Mouse (Mus musculus) large intestine, adult 2 months (tissue): ENCODE data around the gene Usf2. TPM values are rescaled to one million over a fixed set of nuclear protein-coding genes. Genes with fewer than 3 reads are reported as not detected.
"Not testable (repeated sequence)": the region's sequence is repeated elsewhere in the genome, so short reads cannot be mapped to it uniquely, and the experiment has no call there.

ENCODE experiments used
- DNase-seq: peaks from one replicate; pipeline ENCODE4 v3.0.0-alpha.2; 2012; ENCODE audit warnings: low read depth, low spot score
- WGBS: fragments of 180-500 bp; shearing (Covaris S2); methylation state at CpG from one replicate; pipeline ENCODE4 v1.1.7; 2018; 5-methylcytosine and 5-hydroxymethylcytosine counted together
- polyA plus RNA-seq: library from polyadenylated mRNA; depleted of rRNA; stranded (reverse); fragments of >200 nt; gene quantifications from 2 replicates; pipeline ENCODE4 v1.2.3, GENCODE M21; 2012

Gene Usf2
- polyA plus RNA-seq, 1 experiment = 55.1 TPM

DNA sequence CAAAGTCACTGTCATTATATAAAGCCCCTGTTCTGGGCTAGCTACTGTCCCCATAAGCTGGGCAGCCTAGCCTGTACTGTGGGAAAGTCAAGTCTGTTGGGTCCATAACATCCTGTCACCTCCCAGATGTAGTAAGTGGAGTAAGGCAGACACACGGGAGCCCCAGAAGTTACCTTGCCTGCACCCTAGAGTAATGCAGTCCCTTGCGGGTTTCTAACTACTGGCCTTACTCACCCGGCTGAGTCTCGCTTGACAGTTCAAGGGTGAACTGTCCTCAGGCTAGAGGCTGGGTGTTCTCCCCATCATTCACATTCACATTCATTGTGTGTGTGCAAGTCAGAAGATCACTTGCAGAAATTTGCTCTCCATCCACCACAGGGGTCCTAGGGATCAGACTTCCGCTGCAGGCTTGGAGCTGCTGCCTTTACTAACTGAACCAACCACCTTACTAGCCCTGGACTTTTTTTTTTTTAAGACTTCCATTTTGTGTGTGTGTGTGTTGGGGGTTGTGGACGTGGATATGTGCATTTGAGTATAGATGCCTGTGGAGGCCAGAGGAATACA lies 3.3 kb upstream of the Usf2 start:
- no peak for DNase-seq
- WGBS = 91% methylated on average over 6 of the region's 6 CpGs

DNA sequence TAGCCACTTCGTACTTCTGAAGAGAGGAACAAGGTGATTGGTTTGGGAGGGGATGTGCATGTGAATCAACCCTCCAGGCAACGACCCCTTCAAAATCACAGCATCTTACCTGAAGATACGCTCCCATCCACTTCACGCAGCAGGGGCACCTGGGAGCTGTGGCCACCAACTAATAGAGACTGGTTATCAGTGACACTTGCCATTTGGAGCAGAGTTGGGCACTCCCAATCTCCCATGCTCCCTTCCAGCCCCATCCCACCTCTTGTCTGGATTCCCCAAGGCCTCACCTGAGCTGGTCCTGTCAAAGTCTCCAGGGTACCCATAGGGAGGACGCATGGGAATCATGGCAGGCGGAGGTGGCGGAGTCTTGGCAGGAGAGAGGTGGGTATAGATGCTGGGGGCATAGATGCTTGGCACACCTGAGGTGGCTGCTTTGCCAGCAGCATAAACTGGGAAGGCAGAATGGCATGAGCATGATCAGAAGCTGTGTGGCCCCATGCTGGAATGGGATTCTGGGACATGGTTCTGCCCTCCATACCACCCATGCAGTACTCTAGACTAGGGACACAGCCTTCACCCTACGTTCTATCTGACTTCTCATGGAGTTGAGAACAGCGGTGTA lies 2.4 kb upstream of the Usf2 start:
- no peak for DNase-seq
- WGBS = 95% methylated on average over 9 of the region's 9 CpGs

DNA sequence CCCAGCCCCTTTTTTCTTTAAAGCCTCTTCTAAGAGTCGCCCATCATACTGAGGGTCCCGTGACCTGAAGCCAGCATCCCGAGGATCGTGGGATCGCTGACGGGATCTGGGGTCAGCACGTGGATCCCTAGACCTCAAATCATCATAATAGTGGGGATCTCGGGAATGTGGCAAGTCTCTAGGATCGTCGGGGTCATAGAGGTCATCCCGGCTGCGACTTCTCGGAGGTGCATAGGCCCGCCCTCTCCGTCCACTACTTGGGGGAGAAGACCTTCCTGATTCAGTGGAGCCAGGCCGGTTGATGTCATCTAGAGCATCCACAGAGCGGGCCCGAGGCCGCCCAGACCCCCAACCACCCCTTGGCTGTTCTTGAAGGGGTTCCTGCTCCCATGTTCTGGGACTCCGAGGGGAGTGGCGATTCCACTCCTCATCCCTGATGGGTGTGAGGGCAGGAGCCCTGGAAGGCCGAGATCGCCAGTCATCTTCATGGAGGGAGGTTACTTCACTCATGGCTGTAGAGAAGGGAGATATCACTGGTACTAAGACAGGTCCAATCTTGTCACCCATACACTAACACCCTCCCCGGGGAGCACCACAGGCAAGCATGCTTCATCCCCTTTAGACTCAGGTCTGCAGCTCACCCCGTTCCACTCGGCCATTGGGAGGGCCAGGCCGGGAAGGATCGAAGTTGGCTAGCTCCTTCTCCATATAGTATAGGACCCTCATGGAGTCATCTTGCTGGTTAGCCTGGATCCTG lies 1.7 kb upstream of the Usf2 start:
- no peak for DNase-seq
- 75% methylated on average over 28 of the region's 28 CpGs for WGBS

DNA sequence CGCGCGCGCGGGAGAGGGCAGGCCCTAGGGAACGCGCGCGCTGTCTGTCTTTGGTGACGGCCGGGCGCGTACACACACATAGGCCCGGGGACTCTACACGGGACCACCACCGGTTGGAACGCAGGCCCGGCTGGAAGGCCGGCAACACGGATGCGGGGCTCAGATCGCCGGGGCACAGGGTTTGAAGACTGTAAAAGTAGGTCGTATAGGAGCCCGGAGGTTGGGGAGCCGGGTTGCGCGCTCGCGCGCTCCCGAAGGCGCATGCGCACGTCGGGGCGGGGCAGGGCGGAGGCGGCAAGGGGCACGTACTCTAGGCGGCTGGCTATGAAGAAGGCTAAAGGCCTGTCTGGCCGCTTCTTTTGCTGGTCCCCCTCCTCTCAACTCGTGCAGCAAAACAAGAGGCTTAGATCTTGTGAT lies 772 bp upstream of the Usf2 start:
- WGBS = under 1% methylated on average over 43 of the region's 43 CpGs
- DNase-seq = peak; percentile 70

DNA sequence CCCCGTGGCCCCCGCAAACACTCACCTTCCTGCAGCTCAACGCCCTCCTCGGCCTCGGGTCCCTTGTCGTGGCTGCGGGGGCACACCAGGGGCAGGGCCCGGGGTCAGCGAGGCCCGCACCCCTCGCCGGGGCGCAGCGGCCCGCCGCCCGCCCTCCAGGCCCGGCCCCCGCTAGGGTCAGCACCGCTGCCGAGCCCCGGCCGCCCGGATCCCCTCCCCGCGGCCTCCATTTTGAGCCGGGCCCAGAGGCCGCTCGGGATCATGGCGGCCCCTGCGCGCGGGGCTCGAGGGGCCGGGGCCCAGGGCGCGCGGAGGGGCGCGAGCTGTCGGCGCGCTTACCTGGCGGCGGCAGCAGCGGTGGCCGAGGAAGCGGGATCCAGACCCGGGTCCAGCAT lies 249 bp downstream of the Usf2 start:
- DNase-seq = no peak
- 1% methylated on average over 36 of the region's 49 CpGs for WGBS

DNA sequence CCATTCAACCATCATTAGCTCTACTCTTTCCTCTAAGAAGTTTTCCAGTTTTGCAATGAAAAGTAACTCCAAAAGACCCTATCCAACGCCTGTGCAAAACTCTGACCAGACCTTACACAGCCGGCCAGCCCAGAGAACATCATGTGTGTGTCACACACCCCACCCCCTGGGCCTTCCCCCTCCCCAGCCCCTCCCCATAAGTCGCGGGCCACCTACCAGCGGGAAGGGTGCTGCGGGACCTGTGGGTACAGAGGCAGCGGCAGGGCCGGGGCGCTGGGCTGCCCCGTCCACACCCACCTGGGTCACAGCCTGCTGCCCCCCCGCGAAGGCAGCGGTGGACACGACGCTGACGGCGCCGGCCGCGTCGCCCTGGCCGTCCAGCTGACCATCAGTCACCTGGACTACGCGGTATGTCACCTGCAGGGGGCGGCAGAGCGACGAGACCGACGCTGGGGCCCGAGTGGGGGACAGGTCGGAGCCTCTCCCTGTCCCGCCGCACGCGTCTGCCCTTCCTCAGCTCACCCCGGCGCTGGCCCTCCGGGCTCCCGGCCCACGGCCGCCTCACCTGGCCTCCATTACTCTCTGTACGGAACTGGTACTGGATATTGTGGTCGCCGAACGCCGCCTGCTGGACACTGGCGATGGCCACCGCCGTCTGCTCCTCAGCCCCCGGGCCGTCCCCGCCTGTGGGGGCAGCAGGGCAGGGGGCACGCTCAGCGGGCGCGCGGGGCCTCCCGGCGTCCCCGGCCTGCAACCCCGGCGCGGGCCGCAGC lies 833 bp downstream of the Usf2 start:
- under 1% methylated on average over 64 of the region's 64 CpGs for WGBS
- DNase-seq = no peak

DNA sequence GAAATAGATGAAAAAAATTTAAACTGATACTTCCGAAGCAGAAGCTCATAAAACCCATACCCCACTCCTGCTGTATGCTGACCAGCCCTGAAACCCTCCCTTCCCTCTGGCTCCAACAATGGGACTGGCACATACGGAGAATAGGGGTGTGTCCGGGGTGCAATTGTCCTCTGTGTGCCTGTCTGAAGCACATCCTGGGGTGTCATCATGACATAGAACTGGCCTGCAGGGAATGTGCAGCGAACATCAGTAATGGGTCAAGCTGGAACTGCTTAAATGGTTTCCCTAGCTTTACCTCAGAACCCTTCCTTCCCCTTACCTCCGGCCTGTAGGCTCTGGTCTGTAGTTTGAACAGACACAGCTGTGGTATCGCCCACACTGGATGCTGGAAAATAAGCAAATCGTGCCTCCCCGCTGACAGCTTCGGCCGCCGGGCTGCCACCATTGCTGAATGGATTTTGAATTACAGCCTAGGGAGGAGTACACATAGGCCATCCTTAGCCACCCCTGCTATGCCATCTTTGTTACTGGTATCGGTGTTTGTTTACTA lies 1.6 kb downstream of the Usf2 start:
- no peak for DNase-seq
- 74% methylated on average over 12 of the region's 12 CpGs for WGBS

DNA sequence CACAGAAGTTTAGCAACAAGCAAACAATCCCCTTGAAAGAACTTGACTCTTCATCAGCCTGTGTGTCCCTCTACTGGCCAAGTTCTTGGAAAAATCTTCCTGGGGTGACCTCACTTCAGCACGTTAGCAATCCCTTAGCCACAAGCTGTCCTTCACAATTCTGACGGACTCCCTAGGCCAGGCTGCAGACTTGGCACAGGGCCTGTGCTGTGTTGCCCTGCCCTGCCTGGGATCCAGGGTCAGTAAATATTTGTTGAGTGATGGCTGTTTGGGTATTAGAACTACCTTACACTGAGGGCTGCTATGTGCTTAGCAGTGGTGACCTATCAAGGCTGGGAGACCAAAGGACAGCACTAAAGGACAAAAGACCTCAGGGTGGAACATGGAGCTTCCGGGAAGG lies 2.6 kb downstream of the Usf2 start:
- WGBS = 42% methylated on average over 3 of the region's 3 CpGs
- DNase-seq = no peak

DNA sequence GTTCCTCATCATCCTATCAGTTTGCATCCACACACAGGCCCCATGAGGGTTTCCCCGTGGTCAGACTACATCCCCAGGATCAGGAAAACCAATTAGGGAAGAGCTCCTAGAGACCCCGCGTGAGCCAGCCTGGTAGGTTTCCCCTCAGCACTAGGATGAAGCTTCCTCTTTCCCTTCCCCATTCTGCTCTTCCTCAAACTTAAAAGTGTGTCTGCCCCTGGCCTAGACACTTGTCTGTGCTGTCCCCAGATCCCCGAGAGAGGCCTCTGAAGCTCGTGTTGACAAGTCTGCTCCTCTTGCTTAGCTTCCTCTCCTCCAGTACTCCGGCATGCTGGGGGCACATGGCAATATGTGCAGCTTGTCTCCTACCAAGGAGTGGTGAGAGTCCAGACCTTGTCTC lies 3.1 kb downstream of the Usf2 start:
- DNase-seq = no peak
- 83% methylated on average over 6 of the region's 6 CpGs for WGBS

DNA sequence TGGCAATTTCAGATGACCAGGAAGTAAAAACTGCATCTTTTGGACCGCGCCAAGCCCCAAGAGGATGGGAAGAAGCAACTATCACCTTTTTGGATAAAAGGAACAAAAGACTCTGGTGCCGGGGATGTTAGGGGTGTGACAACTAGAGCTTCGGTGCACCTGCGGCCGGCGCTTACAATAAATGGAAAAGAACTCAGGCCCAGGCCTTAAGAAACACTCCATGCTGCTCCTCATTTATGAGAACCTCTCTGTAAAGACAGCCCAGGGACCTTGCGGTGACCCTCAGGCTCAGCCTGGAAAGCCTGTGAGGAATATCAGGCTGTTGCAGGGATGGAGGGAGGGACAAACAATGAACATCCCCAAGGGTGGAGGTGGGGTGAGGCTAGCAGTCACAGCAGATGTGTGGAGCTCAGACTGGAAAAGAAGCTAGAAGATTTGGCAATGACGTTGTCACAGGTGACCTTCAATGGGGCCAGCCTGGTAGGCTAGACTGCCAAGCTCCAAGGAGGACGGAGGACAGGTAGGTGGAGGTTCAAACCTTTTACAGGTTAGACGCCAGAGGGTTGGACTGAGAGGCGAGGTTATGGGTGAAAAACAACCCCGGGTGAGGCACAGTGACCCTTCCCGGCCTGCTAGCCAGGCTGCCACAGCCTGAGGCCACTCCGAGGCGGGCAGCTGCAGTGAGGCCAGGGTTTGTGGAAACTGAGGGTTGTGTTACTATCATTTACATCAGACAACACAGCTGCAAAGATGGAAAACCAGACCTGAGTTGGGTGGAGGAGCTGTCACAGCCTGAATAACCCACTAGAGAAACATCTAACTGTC lies 4.0 kb downstream of the Usf2 start:
- 95% methylated on average over 16 of the region's 16 CpGs for WGBS
- DNase-seq = no peak

DNA sequence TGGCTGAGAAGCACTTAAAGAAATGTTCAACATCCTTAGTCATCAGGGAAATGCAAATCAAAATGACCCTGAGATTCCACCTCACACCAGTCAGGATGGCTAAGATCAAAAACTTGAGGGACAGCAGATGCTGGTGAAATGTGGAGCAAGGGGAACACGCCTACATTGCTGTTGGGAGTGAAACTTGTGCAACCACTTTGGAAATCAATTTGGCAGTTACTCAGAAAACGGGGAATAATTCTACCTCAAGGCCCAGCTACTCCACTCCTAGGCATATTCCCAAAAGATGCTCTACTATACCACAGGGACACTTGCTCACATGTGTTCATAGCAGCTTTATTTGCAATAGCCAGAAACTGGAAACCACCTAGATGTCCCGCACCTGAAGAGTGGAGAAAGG lies 6.7 kb downstream of the Usf2 start:
- DNase-seq = not testable (repeated sequence)
- WGBS = 80% methylated on average over 3 of the region's 3 CpGs

DNA sequence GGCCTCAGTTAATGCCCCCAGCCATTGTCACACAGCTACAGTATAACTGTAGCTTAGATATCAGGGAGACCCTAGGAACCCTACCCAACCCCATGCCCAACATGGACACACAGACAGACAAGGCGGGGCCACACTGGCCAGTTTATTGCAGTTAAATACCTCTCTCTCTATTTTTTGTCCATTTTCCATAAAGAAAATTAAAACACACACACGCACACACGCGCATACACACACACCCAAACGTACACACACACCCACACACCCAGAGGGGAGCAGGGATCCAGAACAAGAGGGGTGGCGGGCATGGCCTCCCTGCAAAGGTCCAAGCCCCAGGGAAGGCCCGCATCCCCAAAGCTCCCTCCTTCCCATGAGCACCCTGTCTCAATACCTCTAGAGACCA lies 10.7 kb downstream of the Usf2 start:
- no peak for DNase-seq
- 93% methylated on average over 7 of the region's 7 CpGs for WGBS

DNA sequence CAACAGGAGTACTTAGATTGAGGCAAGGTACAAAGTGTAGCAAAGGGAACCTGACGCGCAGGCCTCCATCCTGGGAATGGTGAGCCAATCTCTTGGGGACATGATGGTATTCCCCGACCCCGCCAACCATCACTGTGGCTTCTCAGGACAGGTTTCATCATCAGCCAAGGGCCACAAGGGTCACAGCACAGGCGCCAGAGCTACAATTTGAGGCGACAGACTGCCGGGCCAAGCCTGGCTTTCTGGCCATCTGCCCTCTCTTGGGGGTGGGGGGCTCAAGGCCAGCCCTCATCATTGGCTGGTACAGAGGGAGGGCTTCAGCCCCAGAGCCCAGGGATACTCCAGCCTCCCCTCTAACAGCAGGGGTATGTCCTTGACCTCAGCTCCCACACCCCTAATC lies 11.1 kb downstream of the Usf2 start:
- not testable (repeated sequence) for DNase-seq
- 86% methylated on average over 7 of the region's 7 CpGs for WGBS

DNA sequence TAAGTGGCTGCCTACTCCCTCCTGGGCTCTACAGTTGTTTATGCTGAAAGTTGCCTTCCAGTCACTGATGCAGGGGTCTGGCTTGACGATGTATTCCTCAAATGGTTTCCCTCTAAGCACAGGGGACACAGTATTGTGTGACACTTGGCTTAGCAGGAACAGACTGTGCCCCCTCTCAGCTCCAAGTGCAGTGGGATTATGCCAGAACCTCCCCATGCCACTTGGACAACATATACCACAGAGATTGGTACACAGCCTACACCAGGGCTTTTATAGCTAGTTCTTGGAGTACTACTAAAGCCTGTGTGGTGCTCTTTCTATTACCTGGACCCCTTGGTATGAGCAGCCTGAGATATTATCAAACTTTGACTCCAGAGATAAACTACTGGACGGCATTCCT lies 11.9 kb downstream of the Usf2 start:
- DNase-seq = not testable (repeated sequence)
- 51% methylated on average over 2 of the region's 2 CpGs for WGBS

DNA sequence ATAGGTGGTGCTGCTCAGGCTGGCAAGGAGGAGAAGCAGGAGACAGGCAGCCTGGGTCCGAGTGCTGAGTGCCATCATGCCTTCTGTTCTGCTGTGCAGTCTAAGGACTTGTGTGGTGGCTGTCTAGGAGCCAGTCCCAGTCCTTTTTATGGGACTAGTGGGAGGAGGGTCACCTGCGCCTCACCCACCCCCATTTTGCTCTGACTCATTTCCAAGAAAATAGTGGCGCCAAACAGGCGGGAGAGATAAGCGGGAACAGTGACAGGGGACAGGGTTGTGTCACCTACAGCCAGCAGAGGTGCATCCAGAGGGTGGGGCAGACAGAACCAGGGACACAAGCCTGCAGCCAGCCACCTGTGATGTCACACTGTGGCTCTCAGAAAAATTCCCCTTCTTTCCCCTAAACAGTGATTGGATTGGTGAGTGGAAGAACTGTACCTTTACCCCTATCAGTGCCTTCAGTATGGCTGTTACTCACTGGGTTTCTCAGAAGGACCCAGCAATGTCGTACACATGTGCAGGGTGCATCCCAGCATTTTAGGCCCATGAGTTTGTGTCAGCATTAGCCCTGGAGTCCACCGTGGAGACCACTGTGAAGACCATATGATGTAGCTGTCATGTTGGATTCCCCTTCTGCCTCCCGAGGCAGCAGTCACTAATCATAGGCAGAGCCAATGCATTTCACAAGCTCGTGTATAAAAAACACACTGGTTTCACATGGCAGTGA lies 12.5 kb downstream of the Usf2 start, which contains the start of gene Hamp:
Hamp (minus strand) TSS at position 124 of the 727 bp plus-strand sequence.
- no peak for DNase-seq
- 46% methylated on average over 9 of the region's 9 CpGs for WGBS

DNA sequence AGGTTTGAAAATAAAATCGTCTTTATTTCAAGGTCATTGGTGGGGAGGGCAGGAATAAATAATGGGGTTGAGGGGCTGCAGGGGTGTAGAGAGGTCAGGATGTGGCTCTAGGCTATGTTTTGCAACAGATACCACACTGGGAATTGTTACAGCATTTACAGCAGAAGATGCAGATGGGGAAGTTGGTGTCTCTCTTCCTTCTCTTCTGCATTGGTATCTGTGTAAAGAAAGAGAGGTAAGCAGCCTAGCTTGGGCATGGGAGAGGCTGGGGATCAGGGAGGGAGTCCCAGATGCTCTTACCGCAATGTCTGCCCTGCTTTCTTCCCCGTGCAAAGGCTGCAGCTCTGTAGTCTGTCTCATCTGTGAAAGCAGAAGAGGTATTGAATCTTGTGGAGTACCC lies 14.2 kb downstream of the Usf2 start:
- WGBS = 34% methylated on average over 3 of the region's 3 CpGs
- not testable (repeated sequence) for DNase-seq

DNA sequence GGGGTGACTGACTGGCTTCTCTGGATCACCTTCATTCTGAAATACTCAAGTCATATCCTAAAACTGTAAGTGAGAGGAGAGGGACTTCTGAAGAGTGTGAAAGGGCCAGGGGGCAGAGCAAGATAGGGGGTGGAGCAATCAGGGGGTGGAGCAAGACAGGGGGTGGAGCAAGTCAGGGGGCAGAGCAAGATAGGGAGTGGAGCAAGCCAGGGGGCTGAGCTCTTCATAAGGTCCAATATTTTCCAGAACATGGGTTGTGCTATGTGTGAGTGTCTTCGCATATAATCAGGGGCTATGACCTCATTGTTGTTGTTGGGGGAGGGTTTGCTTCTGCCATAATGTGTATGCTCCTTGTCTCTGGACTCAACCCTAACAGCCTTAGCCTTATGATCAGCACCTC lies 16.5 kb downstream of the Usf2 start:
- WGBS = 52% methylated on average over 1 of the region's 1 CpGs
- not testable (repeated sequence) for DNase-seq

DNA sequence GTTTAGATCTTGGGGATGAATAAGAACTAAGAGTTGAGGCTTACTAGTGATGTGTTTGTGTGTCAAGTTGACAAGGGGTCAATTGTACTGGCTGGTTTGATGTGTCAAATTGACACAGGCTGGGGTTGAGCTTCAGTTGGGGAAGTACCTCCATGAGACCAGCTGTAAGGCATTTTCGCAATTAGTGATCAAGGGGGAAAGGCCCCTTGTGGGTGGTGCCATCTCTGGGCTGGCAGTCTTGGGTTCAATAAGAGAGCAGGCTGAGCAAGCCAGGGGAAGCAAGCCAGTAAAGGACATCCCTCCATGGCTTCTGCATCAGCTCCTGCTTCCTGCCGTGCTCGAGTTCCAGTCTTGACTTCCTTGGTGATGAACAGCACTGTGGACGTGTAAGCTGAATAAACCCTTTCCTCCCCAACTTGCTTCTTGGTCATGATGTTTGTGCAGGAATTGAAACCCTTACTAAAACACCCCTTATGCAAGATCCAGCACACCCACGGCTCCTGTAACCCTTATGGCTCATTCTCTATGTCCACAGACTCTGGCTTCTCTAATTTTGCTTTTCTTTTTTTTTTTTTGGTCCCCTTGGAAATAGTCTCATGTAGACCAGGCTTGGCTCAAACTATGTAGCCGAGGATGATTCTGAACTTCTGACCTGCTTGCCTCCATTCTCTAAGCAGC lies 21.0 kb downstream of the Usf2 start:
- WGBS = 71% methylated on average over 6 of the region's 6 CpGs
- not testable (repeated sequence) for DNase-seq
